Mouse (Mus musculus) heart, postnatal 0 days (tissue): ENCODE measurements around the gene Lingo4. TPM values are rescaled to one million over a fixed set of nuclear protein-coding genes. Genes with fewer than 3 reads are reported as not detected.
A peak's percentile ranks its signal among the peaks of the same experiment; 100 is the strongest.

ENCODE experiments used
- ATAC-seq: fragments of 200-750 bp; cut with Nextera tagmentation; 2 replicates; pipeline ENCODE4 v1.8.0; 2017; ENCODE audit warnings: low read depth, moderate number of reproducible peaks, moderate library complexity; ENCODE audit not compliant: insufficient read depth
- DNase-seq: peaks from one replicate; pipeline ENCODE4 v3.0.0-alpha.2; 2016; ENCODE audit warnings: low spot score
- H3K27ac ChIP-seq: fragments of 300-500 bp; sonication (generic); 2 replicates; pipeline ENCODE4 v1.5.1; 2014; ENCODE audit warnings: low read depth, mild to moderate bottlenecking
- H3K27me3 ChIP-seq: fragments of 300-500 bp; sonication (generic); 2 replicates; pipeline ENCODE4 v1.6.1; 2014; ENCODE audit warnings: low read length, mixed read lengths; ENCODE audit not compliant: control insufficient read depth, insufficient read depth
- H3K36me3 ChIP-seq: fragments of 300-500 bp; sonication (generic); replicated peaks from 2 replicates; pipeline ENCODE4 v1.6.1; 2014; ENCODE audit warnings: low read length, mixed read lengths; ENCODE audit not compliant: control insufficient read depth, insufficient read depth
- H3K4me1 ChIP-seq: fragments of 300-500 bp; sonication (generic); 2 replicates; pipeline ENCODE4 v1.6.1; 2014; ENCODE audit warnings: antibody characterized with exemption; ENCODE audit not compliant: control insufficient read depth, insufficient read depth
- H3K4me2 ChIP-seq: fragments of 300-500 bp; sonication (generic); 2 replicates; pipeline ENCODE4 v1.6.1; 2014; ENCODE audit warnings: low read depth, mild to moderate bottlenecking, low read length, moderate library complexity
- H3K4me3 ChIP-seq: fragments of 300-500 bp; sonication (generic); 2 replicates; pipeline ENCODE4 v1.5.1; 2014; ENCODE audit warnings: low read depth, low read length
- H3K9ac ChIP-seq: fragments of 300-500 bp; sonication (generic); replicated peaks from 2 replicates; pipeline ENCODE4 v1.6.1; 2014; ENCODE audit warnings: low read depth, low read length, mixed read lengths
- H3K9me3 ChIP-seq: fragments of 300-500 bp; sonication (generic); replicated peaks from 2 replicates; pipeline ENCODE4 v1.6.1; 2016; ENCODE audit warnings: low read length; ENCODE audit not compliant: control insufficient read depth
- CTCF ChIP-seq: IDR thresholded peaks from 2 replicates; pipeline ENCODE4 v1.5.1; 2016; ENCODE audit warnings: antibody characterized with exemption, control low read depth, low read depth
- EP300 ChIP-seq: IDR thresholded peaks from 2 replicates; pipeline ENCODE4 v1.6.1; 2016; ENCODE audit warnings: antibody characterized with exemption, low read depth
- WGBS: fragments of 180-500 bp; shearing (Covaris S2); extraction: QIAGEN DNeasy Blood & Tissue Kit; methylation state at CpG from one replicate; pipeline ENCODE4 v1.1.7; 2014; 5-methylcytosine and 5-hydroxymethylcytosine counted together
- polyA plus RNA-seq: library from polyadenylated mRNA; unstranded; fragments of >200 nt; fragmentation: Nextera tagmentation; extraction: Ambion mirVana; gene quantifications from 2 replicates; pipeline ENCODE4 v1.2.1, GENCODE M21; 2015
- total RNA-seq: library from RNA; depleted of rRNA; stranded (reverse); fragments of >200 nt; gene quantifications from 2 replicates; pipeline ENCODE4 v1.2.3, GENCODE M21; 2014; ENCODE audit warnings: low replicate concordance

The Lingo4 gene
- total and polyA plus RNA-seq, 2 experiments from 2014 or later, result 0.19 TPM; not detected in 1

- Histone ChIP-seq H3K36me3 (no peaks in the 10 kb centered on the region), H3K9me3 (no peaks in the 10 kb centered on the region), H3K4me3 (no peak overlapping the region), H3K27me3 (peaks cover 57% of the 10 kb centered on the region), H3K4me1 (peaks cover 11% of the 10 kb centered on the region; the same call in 1 of the 2 replicates), H3K27ac (no peak overlapping the region), H3K4me2 (no peak overlapping the region), H3K9ac (no peak overlapping the region)
- no peak for DNase-seq
- 43% methylated on average over 8 of the region's 8 CpGs for WGBS
- TF ChIP-seq EP300 (no peak), CTCF (no peak)
- ATAC-seq, result no peak
These were observed 4.1 kb downstream of the Lingo4 start for GRCm38 (mm10) chr3:94402451-94402850.

GRCm38 (mm10) chr3:94404366-94405054, 6.2 kb downstream of the Lingo4 start:
- Histone ChIP-seq H3K27me3 (peaks cover 39% of the 10 kb centered on the region), H3K4me1 (peaks cover 8% of the 10 kb centered on the region; the same call in 1 of the 2 replicates), H3K27ac (no peak overlapping the region), H3K4me3 (no peak overlapping the region), H3K9me3 (no peaks in the 10 kb centered on the region), H3K36me3 (no peaks in the 10 kb centered on the region), H3K4me2 (no peak overlapping the region), H3K9ac (no peak overlapping the region)
- WGBS, result 22% methylated on average over 7 of the region's 7 CpGs
- ATAC-seq (no peak), DNase-seq (no peak)
- no peak for TF ChIP-seq EP300
- TF ChIP-seq CTCF, result no peak

- 33% methylated on average over 4 of the region's 4 CpGs for WGBS
- no peaks in the 10 kb centered on the region for H3K9me3 ChIP-seq
- no peak overlapping the region for H3K27ac ChIP-seq
These were observed 7.2 kb downstream of the Lingo4 start for GRCm38 (mm10) chr3:94405561-94405960.

GRCm38 (mm10) chr3:94412530-94412929, 14.2 kb downstream of the Lingo4 start:
- Histone ChIP-seq H3K27me3 (no peaks in the 10 kb centered on the region), H3K4me3 (peak overlapping the region; percentile 42), H3K4me1 (peaks cover 9% of the 10 kb centered on the region), H3K9me3 (no peaks in the 10 kb centered on the region), H3K36me3 (no peaks in the 10 kb centered on the region), H3K4me2 (peak overlapping the region; percentile 66), H3K27ac (no peak overlapping the region), H3K9ac (peak overlapping the region; percentile 15; the same call in 1 of the 2 replicates)
- 10% methylated on average over 25 of the region's 25 CpGs for WGBS
- ATAC-seq (peak; percentile 12; the same call in 1 of the 2 replicates), DNase-seq (no peak)
- TF ChIP-seq CTCF (no peak), EP300 (no peak)

More at GRCm38 (mm10) chr3:94405561-94405960, 7.2 kb downstream of the Lingo4 start:
- Histone ChIP-seq H3K9ac (no peak overlapping the region), H3K36me3 (no peaks in the 10 kb centered on the region), H3K4me3 (no peak overlapping the region), H3K4me1 (peaks cover 8% of the 10 kb centered on the region; the same call in 1 of the 2 replicates), H3K4me2 (no peak overlapping the region), H3K27me3 (peaks cover 29% of the 10 kb centered on the region)
- ATAC-seq (no peak), DNase-seq (no peak)
- TF ChIP-seq CTCF (no peak), EP300 (no peak)

- H3K4me2 ChIP-seq, result peak within 1 kb of the TSS; percentile 66
- peaks cover 9% of the 10 kb centered on the region for H3K4me1 ChIP-seq
- ATAC-seq, result peak; percentile 99
- no peaks in the 10 kb centered on the region for H3K27me3 ChIP-seq
- peak within 1 kb of the TSS; percentile 15; the same call in 1 of the 2 replicates for H3K9ac ChIP-seq
- H3K27ac ChIP-seq, result no peak within 1 kb of the TSS
- DNase-seq, result peak; percentile 96
- peak; percentile 26; the same call in 1 of the 2 replicates for TF ChIP-seq CTCF
- no peak for TF ChIP-seq EP300
- no peaks in the 10 kb centered on the region for H3K9me3 ChIP-seq
- WGBS, result 7% methylated on average over 52 of the region's 52 CpGs
- H3K4me3 ChIP-seq, result peak within 1 kb of the TSS; percentile 42
- H3K36me3 ChIP-seq, result no peaks in the 10 kb centered on the region
These were observed 14.8 kb downstream of the Lingo4 start, which contains the start of gene Tdrkh for GRCm38 (mm10) chr3:94413031-94413679. Gene Tdrkh, plus strand, starts transcription at chr3:94413273.
